Mouse (Mus musculus) CD4-positive, CD25-positive, alpha-beta regulatory T cell, adult 2 months (primary cell): ENCODE results near the gene Ascc1.

ENCODE experiments used
- DNase-seq: peaks from one replicate; pipeline ENCODE4 v3.0.0-alpha.2; 2012; ENCODE audit warnings: low read depth, low spot score

Ascc1 gene

GRCm38 (mm10) chr10:60002673-60003212 is at the start of gene Ascc1, which contains the start of gene Anapc16:
Gene Ascc1 (plus strand): TSS chr10:60002805.
Gene Anapc16 (minus strand): TSS chr10:60003135.
- peak; percentile 100 for DNase-seq

- DNase-seq, result peak; percentile 75
Observed at GRCm38 (mm10) chr10:59953564-59954039, 49.0 kb upstream of the Ascc1 start.

- DNase-seq, result no peak
Observed at GRCm38 (mm10) chr10:59956681-59957080, 45.9 kb upstream of the Ascc1 start.

DNA sequence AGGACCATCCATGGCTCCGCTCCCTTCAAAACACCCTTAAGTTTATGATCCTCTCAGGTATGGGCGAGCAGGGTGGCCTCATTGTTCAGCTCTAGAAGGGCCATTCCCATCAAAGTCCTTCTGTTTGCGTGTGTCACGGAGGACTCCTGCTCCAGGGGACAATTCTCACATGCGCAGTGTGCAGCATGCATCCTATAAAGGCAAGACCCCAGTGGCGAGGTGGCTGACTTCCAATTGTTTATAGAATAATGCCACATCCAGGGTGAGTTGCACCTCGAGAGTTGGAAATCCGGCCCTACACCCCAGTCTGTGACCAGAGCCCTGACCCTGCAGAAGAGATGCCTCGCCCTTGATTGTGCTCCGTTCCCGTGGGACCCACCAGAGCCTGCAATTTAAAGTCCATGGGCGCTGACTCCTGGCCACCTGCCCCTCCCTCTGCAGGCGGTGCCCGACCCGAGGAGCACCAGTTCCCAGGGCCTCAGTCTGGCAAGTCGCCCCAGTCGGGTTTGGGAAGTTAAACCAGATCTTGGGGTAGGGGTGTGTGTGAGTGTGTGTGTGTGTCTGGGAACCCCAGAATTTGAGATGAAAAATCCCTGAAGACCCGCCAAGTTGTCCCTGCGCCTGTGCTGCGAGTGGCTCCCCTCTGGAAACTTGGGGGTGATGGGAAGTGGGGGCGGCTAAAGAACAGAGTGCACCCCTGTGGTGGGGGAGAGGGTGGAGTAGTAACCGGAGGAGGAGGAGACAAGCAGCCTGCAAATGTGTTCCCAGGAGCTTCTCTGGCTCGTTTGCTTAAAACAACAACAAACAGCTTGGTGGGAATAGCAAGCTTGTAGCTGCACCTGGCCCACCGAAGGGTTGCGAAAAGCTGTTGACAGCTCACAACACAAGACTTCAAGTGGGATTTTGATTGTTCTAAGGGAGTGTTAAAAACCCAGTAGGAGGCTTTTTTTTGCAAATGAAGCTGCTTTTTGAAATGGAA is 45.1 kb upstream of the Ascc1 start:
- no peak for DNase-seq

GRCm38 (mm10) chr10:59958458-59958857 is 44.1 kb upstream of the Ascc1 start:
- no peak for DNase-seq

GRCm38 (mm10) chr10:59959517-59959916 is 43.1 kb upstream of the Ascc1 start:
- DNase-seq, result peak; percentile 70

GRCm38 (mm10) chr10:59963609-59964008 is 39.0 kb upstream of the Ascc1 start:
- no peak for DNase-seq

GRCm38 (mm10) chr10:59964504-59965361 is 37.9 kb upstream of the Ascc1 start:
- peak; percentile 80 for DNase-seq

- no peak for DNase-seq
Observed at GRCm38 (mm10) chr10:59965362-59965695, 37.3 kb upstream of the Ascc1 start.

- DNase-seq, result no peak
Observed at GRCm38 (mm10) chr10:59965788-59966187, 36.8 kb upstream of the Ascc1 start.

- no peak for DNase-seq
Observed at GRCm38 (mm10) chr10:59966743-59967142, 35.9 kb upstream of the Ascc1 start.

GRCm38 (mm10) chr10:59967309-59967942 is 35.2 kb upstream of the Ascc1 start:
- DNase-seq, result no peak

DNA sequence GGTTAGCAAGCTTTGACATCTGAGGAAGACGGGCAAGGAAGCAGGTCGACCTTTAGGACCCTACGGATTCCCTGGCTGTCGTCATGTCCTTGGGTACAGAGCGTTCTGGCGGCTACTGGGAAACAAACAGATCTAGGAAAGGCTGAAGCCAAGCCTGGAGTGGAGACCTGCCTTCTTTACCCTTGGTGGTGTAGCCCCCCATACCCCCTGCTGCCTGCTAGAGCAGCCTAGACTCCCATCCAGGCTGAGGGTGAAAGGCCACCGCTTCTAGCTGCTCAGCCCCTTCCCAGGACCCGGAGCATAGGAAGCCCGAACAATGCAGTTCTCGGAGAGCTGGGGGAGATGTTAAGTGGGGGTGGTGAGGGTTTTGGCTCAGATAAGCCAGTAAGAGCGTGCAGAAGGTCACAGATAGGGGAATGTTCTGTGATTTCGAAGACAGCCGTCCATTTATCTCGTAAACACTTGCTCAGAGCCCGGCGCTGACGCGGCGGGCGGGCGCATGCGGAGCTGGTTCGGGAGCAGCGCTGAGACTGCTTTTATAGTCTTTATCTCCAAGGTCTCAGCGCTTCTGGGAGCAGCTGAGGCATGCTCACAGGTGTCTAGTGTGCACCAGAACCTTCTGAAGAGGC is 32.7 kb upstream of the Ascc1 start:
- DNase-seq, result peak; percentile 71

DNA sequence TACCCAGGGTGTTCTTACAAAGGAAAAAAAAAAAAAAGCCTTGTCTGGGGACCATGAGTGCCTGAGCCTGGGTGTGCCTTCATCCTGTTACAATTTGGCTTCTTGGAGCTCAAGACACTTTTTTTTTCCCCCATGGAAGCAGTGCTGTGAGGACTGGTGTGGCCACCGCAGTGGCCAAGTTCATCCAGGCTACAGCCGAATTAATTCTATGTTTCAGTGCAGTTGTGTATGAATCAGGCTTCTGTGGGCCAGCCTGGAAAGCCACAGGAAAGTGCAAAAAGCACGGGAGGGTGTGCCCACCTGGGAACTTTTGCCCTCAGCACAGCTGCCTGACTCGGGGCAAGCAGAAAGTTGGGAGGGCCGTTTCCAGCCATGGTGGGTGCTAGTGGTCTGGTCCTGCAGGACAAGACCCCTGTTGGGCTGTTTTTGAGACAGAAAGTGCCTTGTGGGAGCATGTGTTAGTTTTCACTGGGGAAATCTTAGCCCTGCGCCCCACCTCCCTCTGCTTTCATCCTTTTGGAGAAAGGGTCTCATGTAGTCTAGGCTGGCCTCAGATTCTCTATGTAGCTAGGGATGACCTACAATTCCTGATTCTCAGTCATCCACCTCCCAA is 32.0 kb upstream of the Ascc1 start:
- DNase-seq, result no peak

DNA sequence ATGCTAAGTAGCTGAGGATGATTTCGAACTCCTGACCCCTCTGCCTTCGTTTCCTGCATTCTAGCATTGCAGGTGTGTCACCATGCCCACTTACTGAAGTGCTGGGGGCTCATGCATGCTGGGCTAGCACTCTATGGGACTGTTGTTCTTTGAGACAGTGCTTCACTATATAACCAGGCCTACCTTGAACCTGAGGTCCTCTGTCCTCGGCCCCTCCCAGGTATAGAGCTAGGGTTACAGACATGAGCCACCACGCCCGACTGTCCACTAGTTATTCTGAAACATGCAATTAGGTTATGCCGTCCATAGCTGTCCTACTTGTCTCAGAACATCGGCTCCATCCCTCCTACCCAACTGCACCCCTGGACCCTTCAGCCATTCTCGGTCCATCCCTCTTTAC is 30.8 kb upstream of the Ascc1 start:
- no peak for DNase-seq

DNA sequence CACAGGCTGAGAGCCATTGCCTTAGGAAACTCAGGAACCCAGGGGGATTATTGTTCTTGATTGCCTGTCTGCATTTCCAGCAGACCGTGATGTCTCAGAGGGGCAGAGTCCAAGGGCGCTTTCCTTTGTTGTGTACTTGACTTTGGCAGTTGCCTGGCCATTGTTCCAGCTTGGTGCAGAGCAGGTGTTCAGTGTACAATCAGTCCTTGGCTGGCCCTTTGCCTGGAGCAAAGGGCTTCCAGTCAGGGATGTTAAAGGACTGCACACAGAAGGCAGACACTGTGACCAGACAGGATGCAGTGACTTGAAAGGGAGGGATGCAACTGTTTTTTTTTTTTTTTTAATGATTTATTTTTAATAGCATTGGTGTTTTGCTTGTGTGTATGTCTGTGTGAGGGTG is 30.1 kb upstream of the Ascc1 start:
- DNase-seq, result no peak

DNA sequence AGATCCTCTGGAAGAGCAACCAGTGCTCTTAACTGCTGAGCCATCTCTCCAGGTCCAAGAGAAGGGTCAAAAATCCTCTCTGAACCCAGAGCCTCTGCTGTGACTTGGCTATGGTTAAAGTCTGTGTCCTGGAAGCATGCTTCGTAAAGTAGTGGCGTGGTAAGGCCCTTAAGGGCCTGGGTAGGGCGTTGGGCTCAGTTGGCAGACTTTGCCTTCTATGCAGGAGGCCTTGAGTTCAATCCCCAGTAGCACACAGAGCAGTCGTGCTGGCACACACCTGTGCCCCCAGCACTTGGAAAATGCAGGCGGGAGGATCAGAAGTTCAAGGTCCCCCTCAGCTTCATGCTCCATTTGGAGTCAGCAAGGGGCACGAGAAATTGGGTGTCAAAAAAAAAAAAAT is 29.6 kb upstream of the Ascc1 start:
- no peak for DNase-seq

- no peak for DNase-seq
Observed at GRCm38 (mm10) chr10:59973400-59973799, 29.2 kb upstream of the Ascc1 start.

GRCm38 (mm10) chr10:59974191-59974664 is 28.4 kb upstream of the Ascc1 start:
- DNase-seq, result peak; percentile 83

GRCm38 (mm10) chr10:59974786-59975185 is 27.8 kb upstream of the Ascc1 start:
- peak; percentile 59 for DNase-seq
